Mouse (Mus musculus) NIH3T3 (cell line): ENCODE data around the gene Cacna2d2.

Experiments used
- DNase-seq: peaks from one replicate; pipeline ENCODE4 v3.0.0-alpha.2; 2012; ENCODE audit warnings: low read depth

Gene Cacna2d2

DNA sequence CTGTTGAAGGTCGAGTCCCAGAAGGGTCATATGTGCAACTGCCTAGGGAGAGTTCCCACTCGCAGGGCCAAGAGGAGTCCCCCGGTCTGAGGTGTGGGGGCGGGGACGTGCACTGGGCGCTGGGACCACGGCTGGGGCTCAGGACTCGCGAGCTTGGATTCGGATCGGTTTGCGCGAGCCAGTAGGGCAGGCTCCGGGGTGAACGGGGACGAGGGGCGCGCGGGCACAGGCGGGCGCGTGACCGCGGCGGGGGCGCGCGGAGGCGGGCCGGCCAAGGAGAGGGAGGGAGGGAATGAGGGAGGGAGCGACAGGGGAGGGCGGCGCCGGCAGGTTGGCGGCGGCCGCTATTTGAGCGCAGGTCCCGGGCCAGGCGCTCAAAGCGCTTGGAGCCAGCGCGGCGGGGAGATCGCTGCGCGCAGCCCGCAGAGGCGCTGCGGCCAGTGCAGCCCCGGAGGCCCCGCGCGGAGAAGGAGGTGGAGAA is at the start of gene Cacna2d2:
Gene Cacna2d2, plus strand, starts transcription at position 122 of the 481 bp plus-strand sequence.
- no peak for DNase-seq

DNA sequence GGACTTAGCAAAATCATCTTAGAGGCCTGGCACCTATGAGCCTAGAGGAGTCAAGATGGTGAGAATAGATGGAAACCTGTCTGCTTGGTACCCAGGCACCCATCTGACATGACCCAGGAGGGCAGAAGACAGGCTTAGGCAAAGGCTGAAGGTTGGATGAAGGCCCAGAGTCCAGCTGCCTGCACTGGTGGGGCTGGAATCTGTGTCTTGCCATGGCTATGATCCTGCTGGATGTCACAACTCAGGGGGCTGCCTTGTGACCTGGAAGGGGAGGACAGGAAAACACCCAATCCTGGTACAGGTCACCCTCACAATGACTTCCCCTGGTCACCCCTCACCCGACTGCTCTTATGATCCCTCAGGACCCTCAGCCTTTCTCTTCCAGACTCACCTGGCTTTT is 44.6 kb upstream of the Cacna2d2 start:
- no peak for DNase-seq

DNA sequence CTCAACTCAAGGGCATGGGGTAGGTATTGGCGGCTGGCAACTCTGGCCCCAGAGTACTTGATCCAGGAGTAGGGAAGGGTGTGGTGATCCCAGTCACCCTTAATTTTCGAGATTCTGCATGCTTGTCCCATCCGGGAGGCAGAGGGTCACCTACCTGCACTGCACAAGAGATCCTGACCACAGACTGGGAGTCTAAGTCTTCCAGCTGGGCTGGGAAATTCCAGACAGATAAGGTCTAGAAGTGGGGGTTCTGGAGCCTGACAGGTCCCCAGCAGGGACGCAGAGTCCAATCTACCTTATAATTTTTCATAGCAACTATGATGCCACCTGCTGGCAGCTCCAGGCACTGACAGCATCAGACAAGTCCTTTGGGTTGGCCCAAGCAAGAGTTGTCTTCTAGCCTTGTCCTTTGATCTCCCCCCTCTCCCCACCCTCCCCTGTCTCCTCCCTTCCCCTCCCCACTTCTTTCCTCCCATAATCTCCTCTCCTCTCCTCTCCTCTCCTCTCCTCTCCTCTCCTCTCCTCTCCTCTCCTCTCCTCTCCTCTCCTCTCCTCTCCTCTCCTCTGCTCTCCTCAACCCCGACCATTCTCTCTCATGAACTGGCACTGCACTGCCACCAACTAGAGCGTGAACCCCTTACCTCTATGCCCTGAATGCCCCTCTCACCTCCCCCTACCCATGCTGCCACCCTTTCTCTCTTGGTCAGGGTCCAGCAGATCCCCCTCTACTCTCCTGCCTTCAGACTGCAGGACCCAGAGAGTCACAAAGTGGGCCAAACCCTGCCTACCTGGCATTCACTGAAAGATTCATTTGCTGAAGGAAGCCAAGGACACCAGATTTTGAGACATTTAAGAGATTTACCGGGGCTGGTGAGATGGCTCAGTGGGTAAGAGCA is 43.3 kb upstream of the Cacna2d2 start:
- peak; percentile 79 for DNase-seq

DNA sequence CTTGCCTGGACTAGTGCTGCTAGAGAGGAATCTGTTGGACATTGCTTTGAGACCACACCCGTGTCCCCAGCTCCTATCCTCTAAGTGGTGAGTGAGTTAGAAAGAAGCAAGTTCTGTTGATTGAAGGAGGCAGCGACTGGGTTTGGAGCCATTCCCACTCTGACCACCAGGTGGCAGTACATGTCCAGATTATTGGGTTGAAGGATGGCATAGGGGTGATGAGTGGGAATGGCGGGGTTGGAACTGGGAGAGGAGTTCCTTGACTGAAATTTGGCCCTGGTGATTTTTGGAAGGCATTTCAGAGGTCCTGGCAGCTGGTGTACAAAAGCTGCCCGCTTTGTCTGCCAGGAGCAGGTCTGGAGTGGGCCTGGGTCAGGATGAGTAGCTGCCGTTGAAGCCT is 41.8 kb upstream of the Cacna2d2 start:
- DNase-seq, result peak; percentile 82

DNA sequence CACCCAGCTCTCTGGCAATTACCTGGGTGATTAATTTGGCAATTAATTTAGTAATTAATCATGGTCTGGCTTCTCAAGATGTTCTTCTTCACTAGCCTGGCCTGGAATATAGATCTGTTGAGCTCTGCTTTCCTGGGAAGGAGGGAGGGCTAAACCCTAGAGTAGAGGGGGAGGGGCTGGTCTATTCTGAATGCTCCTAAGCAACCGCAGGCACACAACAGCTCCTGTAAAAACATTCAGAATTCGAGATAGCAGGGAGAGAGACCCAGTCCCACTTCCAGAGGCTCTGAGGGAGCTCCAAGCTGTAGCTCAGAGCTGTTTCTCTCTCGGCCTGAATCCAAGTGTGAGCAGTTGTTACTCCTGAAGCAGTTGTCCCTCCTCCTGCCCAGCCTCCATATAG is 38.4 kb upstream of the Cacna2d2 start:
- DNase-seq, result no peak

DNA sequence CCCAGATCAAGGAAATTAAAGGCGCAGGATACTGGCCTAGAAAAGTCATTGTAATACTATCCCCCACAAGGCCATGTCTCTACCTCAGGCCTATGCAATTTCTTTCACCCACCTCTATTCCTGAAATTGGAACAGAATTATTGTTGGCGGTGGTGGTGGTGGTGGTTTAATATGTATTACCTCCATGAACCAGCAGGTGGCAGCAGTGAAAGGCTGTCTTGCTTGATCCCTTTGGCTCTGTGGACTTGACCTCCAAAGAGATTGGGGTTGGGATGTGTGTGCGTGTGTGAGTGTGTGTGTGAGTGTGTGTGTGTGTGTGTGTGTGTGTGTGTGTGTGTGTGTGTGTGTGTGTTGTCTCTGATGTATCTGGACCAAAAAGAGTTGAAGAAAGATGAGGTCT is 32.8 kb upstream of the Cacna2d2 start:
- DNase-seq, result peak; percentile 69

DNA sequence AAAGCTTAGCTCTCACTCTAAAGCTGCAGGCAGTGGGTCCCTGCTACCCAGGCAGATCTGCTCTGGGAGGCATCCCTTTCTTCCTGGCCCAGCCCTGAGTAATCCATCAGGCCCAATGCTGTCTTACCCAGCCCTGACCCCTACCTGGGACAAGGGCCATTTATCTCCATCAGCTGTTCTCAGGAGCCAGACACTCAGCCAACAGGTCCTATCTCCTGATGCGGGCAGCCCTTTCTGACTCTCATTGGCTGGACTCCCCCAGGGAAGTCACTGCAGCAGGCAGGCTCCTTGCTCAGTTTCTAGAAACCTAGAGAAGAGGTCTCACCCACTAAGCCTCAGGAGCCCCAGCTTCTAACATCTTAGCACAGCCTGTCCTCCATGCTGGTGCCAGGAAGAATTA is 31.1 kb upstream of the Cacna2d2 start:
- no peak for DNase-seq

DNA sequence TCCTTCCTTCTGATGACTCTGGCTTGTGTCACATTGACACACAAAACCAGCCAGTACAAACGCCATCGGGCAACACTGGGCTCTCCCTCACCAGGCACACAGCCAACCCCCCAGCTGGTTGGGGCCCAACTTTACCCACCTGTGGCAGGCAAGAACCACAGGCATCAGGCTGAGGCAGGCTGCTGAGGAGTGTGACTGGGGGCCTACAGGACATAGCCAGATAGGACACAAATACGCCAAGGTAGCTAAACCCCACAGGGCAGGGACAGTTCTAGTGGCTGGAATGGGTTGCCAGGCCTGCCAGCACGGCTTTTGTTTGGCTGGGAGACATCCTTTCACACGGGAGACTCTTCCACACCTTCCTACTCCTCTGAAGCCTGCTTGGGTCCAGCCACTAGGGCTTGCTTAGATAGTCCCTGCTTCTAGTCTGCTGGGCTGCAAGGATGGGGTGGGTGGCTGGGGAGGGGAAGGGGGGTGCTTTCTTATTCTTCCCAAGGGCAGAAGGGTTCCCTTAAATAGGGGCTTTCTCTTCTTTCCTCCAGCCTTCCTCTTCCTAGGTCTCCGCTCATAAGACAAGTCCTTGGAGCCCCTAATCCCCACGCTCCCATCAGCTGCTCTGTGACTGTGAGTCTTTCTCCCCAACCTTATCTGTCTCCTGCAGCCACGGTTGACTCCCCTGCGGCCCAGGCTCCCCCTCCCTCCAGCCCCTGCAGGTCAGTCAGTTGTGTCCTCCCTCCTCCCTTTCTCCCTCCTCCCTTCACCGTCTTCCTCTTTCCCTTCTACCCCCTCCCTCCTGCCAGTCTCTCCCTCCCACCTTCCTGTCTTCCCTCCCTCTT is 29.9 kb upstream of the Cacna2d2 start:
- no peak for DNase-seq

DNA sequence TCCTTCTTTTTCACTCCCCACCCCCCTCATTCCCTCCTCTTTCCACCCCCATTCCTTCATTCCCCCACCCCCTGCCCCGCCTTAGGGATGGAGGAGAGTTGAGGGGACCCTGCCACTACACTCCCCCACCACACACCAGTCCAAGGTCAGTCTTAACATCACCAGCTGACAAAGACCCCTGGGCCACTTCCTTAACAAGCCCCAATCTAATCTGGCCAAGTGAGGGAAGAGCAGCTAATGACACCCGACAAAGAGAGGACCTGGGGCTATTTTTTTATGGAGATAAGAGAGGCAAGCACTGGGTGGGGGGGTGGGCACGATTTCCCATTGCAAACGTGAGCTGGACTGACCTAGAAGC is 29.3 kb upstream of the Cacna2d2 start:
- DNase-seq, result no peak

DNA sequence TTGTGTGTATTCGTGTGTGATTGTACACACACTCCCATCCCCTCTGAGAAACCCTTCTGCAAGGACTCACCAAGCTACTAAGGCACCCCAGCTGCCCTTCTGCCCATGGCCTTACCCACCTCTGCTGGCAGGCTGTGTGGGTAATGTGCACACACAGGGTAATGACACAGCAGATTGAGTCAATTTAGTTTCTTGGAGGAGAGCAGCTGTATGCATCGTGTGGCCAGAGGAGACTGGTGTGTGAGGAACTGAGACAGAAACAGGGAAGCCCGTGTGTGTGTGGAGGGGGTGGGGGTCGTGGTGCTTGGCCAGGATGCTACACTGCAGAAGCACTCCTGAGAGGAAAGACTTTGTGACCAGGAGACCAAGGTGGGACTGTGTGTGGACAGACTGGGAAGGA is 27.0 kb upstream of the Cacna2d2 start:
- DNase-seq, result no peak

DNA sequence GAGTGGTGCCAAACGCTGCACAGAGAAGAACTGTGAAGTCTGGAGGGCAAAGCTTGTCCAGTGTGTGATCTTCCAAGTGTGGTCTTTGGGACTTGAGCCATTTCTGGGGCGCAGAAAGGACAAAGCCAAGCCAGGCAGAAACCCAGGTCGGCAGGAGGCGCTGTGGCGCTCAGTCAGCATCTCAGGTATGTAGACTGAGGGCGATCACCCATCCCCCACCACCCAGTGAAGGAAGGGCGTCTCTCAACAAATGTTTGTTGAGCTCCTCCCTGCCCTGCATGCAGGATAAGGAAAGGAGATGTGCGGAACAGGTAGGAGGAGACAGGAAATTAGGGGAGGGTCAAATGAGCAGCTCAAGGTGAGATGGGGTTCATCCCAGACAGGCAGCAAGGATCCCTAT is 24.8 kb upstream of the Cacna2d2 start:
- peak; percentile 38 for DNase-seq

DNA sequence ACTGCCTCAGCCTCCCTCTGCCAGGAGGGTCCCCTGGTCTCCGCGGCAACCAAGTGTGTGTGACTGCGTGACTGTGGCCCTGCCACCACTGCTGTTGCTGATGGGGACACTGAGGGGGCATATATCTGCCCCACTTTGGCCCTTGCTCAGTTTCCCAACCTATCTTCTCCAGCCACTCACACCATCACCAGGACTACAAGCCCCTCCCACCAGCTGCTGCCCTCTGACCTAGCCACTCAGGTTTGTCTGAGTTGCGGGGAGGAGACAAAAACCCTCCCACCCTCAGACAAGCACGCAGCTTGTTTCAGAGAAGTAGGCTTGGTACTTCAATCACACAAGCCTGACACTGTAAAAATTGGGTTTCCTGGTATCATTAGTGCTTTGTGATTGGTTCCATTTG is 24.0 kb upstream of the Cacna2d2 start:
- no peak for DNase-seq

DNA sequence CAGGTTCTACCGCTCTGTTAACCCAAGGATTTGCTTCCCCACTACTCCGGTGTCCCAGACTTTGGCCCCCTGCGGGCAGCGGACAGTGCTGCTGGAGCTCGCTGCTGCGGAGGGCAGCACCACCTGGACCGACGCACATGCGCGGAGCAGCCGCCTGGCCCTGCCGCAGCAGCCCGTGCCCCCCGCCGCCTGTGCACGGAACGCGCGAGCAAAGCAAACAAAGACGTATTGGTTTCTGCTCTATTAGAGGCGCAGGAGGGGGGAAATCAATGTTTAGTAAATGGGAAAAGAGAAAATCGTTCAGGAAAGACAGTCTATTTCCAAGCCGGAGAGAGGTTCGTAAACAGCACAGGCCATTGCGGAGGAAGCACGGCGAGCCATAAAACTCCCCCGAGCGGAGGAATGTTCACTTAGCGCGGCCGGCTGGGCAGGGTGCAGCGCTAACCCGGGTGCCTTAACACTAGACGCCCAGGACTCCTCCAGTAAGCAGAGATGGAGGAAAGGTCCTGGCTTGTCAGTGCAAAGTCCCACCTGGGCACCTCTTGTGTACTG is 21.4 kb upstream of the Cacna2d2 start:
- no peak for DNase-seq

DNA sequence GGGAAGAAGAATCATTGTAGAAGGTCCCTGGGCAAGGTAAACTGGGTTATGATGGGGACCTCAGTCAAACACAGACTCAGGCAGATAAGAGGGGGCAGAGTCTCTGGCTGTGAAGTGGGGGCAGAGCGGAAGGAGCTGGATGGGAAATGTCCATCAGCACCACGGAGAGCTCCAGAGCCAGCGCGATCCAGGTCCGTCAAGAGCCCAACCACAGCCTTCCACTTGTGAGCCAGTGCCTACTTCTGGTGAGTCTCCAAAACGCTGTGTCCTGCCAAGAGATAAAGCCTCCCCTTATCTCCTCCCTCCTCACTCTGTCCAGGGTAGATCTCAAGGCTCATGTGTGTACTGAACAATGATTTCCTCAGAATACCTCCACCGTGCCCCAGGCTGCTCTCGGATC is 17.7 kb upstream of the Cacna2d2 start:
- DNase-seq, result peak; percentile 63

DNA sequence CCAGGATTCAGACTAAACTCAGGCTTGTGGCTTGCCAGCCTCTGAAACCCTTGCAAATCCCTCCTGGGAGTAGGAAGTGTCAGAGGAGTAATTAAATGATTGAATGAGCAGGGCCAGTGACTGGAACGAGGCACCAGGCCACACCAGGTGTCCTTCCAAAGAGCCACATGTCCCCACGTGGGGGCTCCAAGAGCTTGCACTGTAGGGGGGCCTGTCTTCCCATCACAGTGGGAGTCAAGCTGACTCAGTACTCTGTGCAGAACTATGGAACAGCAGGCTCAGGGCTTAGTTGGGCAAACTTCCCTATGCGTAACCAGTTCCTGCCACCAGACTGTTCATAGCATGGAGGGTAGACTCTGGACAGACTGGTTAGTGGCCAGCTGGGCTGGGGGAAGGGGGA is 15.0 kb upstream of the Cacna2d2 start:
- DNase-seq, result no peak

DNA sequence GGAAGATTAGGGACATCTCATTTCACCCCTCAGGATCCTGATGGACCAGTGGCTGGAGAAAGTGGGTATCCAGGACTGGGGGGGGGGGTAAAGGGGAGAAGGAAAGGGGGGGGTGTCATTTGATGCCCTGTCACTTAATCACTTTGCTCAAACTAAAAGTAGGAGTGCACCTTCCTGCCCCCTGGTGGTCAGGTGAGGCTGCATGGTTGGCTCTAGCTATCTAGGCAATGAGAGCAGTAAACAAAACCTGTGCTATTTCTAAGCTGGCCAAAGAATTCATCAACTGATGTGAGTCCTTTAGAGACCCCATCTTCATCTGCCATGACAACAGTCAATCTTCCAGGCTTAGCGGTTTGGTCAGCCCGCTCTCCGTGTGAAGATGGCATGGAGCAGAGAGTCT is 12.7 kb upstream of the Cacna2d2 start:
- peak; percentile 3 for DNase-seq

DNA sequence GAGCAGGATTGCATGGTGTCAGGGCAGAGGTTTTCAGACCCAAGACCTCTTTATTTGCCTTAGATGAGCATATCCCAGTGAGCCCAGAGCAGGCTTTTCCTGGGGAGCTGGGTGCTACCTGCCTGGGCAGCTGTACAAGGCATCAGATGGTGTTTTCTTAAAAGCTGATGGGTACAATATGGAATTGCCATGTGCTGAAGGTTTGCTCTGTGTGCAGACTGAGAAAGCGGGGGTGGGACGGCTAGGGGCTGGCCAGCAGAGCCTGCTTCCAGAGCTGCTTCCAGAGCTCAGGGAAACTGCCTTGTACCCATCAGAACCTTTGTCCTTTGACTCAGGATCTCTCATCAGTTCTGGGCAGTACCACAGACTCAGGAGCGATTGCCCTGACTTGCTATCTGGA is 11.7 kb upstream of the Cacna2d2 start:
- no peak for DNase-seq

DNA sequence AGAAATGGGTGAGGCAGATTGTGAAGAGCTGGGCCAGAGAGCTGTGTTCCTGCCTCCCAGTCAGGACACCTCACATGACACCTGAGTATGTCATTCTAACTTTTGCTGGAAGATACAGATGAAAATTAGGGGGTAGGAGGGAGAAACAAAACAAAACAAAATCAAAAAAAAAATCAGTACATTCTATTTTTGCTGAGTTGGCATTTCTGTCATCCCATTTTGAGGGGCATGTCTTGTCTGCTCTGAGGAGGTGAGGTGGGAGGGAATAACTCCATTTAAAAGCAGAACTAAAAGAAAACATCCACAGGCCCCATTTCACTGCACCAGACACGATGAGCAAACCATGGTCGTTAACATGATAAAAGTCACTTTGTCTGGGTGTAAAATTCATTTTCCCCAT is 11.1 kb upstream of the Cacna2d2 start:
- no peak for DNase-seq

DNA sequence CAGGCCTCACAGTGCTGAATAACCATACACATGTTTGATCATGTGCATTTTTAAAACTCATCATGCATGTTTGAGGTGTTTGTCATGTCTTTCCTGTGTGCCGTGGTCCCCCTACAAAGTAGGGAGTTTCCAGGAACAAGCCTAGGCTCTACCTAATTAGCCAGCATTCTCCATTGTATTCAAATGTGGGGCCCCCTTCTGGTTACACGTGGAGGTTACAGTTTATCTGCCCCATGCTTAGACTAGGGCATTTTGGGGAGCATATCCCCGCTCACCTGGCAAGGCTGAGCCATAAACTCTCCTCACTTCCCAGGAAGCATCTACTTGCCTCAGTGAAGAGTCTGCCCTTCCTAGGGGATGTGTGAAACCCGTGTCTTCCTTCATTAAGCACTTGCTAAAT is 3.0 kb upstream of the Cacna2d2 start:
- DNase-seq, result no peak

DNA sequence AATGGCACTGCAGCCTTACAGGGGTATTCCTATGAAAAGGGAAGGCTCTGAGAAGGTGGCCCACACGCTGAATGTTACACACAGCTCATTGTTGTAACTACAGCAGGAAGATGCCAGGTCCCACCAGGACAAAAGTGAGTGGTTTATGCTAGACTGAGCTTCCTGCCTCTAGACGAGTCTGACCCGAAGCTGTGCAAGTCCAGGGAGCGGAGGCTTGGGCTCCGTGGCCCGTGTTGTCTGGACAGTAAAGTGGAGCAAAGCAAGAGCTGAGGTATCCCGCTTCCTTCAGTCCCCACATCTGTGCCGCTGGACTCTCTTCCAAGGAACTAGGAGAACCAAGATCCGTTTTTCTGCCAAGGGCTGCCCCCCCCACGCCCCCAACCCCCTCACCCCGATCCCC is 444 bp upstream of the Cacna2d2 start:
- DNase-seq, result no peak

DNA sequence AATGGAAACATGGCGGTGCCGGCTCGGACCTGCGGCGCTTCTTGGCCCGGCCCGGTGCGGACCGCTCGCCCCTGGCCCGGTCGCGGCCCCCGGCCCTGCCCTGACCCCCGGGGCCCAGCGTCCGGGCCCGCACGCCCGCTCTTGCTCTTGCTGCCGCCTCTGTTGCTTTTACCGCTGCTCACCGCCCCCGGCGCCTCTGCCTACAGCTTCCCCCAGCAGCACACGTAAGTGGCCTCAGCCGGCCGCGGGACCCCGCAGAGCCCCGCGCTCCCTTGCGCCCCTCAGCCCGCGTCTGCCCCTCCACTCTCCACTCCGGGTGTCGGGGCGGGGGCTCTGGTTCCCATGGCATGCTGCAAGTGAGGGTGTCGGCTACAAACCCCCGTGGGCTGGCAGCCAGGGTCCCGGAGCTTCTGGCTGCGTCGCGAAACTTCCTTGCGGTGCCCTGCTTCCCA is 674 bp downstream of the Cacna2d2 start:
- DNase-seq, result no peak

DNA sequence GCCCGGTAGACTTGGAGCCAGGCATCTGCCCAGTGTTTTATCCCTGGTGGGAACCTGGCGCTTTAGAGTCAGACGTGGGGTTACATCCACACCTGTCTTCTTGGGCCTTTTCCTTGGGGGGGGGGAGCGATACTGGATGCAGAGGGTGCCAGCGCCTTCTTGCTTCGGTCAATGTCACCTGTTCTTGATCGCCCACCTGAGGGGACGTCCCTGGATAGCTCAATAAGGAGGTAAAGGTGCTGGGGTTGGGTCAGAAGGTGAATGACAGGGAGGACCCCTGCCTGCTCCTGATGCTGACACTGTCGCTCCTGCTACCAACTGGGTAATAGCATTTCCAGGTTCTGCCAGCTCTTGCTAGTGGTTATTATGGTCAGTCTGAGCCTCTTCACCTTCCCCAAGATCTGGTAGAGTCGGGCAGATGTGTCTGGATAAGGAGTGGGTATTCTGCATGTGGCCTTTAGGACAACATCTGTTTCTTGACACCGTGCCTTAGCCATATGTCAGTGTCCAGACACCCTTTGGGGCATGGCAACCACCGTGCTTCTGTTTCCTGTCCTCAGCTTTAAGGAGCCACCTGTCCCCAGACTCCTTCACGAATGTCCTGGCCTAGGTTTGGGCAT is 1.4 kb downstream of the Cacna2d2 start:
- no peak for DNase-seq
